Mouse (Mus musculus) midbrain, embryonic 10.5 days (tissue): ENCODE results near the gene Olfr494. TPM values are rescaled to one million over a fixed set of nuclear protein-coding genes. Genes with fewer than 3 reads are reported as not detected.

Source experiments
- DNase-seq: peaks from one replicate; pipeline ENCODE4 v3.0.0-alpha.2; 2017; ENCODE audit warnings: low spot score
- H3K27ac ChIP-seq: fragments of 300-500 bp; sonication (generic); replicated peaks from 2 replicates; pipeline ENCODE4 v1.5.1; 2016; ENCODE audit warnings: mild to moderate bottlenecking
- H3K27me3 ChIP-seq: fragments of 300-500 bp; sonication (generic); 2 replicates; pipeline ENCODE4 v1.6.1; 2016; ENCODE audit warnings: low read depth, mild to moderate bottlenecking; ENCODE audit not compliant: poor library complexity, severe bottlenecking
- H3K36me3 ChIP-seq: fragments of 300-500 bp; sonication (generic); 2 replicates; pipeline ENCODE4 v1.6.1; 2016; ENCODE audit warnings: mild to moderate bottlenecking, moderate library complexity
- H3K4me1 ChIP-seq: fragments of 300-500 bp; sonication (generic); 2 replicates; pipeline ENCODE4 v1.6.1; 2016
- H3K4me3 ChIP-seq: fragments of 300-500 bp; sonication (generic); 2 replicates; pipeline ENCODE4 v1.5.1; 2016; ENCODE audit warnings: mild to moderate bottlenecking, moderate library complexity
- H3K9me3 ChIP-seq: fragments of 300-500 bp; sonication (generic); replicated peaks from 2 replicates; pipeline ENCODE4 v1.6.1; 2016; ENCODE audit warnings: mild to moderate bottlenecking
- WGBS: fragments of 180-500 bp; shearing (Covaris S2); methylation state at CpG from one replicate; pipeline ENCODE4 v1.1.7; 2016; 5-methylcytosine and 5-hydroxymethylcytosine counted together
- polyA plus RNA-seq: library from polyadenylated mRNA; unstranded; fragments of >200 nt; fragmentation: Nextera tagmentation; extraction: Ambion mirVana; gene quantifications from 2 replicates; pipeline ENCODE4 v1.2.1, GENCODE M21; 2016

Gene Olfr494
- polyA plus RNA-seq = not detected in 2 replicates

DNA sequence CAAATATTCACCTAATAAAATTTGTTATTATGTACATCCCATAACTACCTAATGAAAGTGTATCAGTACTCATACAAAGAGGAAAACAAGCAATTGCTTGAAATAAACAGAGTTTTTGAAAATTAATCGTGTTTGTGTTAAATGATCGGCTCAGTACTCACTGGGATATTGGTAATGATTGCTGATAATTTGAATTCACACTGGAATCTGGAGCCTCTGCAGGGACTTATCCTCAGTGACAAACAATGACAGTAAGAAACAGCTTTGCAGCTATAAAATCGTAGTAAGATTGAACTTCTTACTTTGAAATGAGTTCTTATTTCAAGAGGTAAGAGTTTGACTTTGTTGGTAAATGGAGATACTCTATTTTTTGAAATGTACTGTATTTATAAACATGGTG is at the start of gene Olfr494:
Gene Olfr494 (plus strand): TSS at position 301 of the 400 bp plus-strand sequence.
- Histone ChIP-seq H3K27ac (no peak within 1 kb of the TSS), H3K4me3 (no peak within 1 kb of the TSS), H3K27me3 (no peaks in the 10 kb centered on the region), H3K36me3 (no peaks in the 10 kb centered on the region), H3K4me1 (no peaks in the 10 kb centered on the region), H3K9me3 (no peaks in the 10 kb centered on the region)
- WGBS = 90% methylated on average over 3 of the region's 3 CpGs
- no peak for DNase-seq

DNA sequence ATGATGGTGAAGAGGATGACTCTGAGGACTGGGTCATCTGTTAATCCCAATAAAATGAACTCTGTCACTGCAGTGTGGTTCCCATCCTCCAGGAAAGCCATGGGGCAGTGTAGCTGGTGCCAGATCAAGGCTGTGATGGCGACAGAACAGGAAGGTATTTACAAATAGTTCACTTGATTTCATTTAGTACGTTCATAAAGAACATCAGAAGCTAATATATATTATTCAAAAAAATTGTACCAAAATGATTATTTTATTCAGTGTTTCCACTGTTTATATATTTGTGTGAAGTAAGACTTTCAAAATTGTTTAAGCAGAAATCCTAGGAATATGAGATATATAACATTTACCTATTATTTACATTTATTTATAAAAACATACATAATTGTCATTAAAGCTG is 41.6 kb upstream of the Olfr494 start, which contains the start of gene Olfr492:
Gene Olfr492 (minus strand): TSS at position 101 of the 400 bp plus-strand sequence.
- no peak for DNase-seq
- WGBS = 81% methylated on average over 2 of the region's 2 CpGs
- no peaks in the 10 kb centered on the region for H3K4me1 ChIP-seq
- no peaks in the 10 kb centered on the region for H3K36me3 ChIP-seq
- no peak within 1 kb of the TSS for H3K4me3 ChIP-seq
- H3K27ac ChIP-seq = no peak within 1 kb of the TSS
- no peaks in the 10 kb centered on the region for H3K9me3 ChIP-seq
- H3K27me3 ChIP-seq = no peaks in the 10 kb centered on the region

DNA sequence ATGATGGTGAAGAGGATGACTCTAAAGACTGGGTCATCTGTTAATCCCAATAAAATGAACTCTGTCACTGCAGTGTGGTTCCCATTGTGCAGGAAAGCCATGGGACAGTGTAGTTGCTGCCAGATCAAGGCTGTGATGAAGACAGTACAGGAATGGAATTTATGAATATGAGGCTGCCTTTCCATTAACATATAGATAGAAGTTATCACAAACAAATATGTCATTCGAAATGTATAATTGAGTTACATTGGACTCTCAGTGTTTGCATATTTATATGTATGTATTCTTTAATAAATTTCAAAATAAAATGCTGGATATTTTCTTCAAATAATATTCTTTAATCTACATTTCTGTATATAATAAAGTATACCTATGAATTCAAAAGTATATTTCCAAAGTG is 18.3 kb upstream of the Olfr494 start, which contains the start of gene Olfr493:
Gene Olfr493 (minus strand): TSS at position 101 of the 400 bp plus-strand sequence.
- no peak within 1 kb of the TSS for H3K27ac ChIP-seq
- H3K4me1 ChIP-seq = no peaks in the 10 kb centered on the region
- H3K9me3 ChIP-seq = no peaks in the 10 kb centered on the region
- WGBS = 78% methylated on average over 1 of the region's 1 CpGs
- DNase-seq = no peak
- H3K4me3 ChIP-seq = no peak within 1 kb of the TSS
- no peaks in the 10 kb centered on the region for H3K27me3 ChIP-seq
- H3K36me3 ChIP-seq = no peaks in the 10 kb centered on the region

DNA sequence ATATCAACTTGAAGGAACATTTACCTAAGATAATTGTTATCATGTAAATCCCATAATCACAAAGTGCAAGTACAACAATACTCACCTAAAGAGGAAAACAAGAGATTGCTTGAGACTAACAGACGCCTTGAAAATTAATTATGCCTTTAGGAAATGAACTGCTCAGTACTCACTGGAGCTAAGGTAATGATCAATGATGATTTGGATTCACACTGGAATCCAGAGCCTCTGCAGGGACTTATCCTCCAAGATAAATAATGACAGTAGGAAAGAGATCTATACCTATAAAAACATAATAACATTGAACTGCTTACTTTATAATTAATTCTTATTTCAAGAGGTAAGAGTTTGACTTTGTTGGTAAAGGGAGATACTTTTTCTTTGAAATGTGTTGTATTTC is 27.7 kb downstream of the Olfr494 start, which contains the start of gene Olfr495:
Gene Olfr495 (plus strand): TSS at position 301 of the 400 bp plus-strand sequence.
- Histone ChIP-seq H3K4me1 (no peaks in the 10 kb centered on the region), H3K9me3 (no peaks in the 10 kb centered on the region), H3K36me3 (no peaks in the 10 kb centered on the region), H3K27ac (no peak within 1 kb of the TSS), H3K4me3 (no peak within 1 kb of the TSS), H3K27me3 (no peaks in the 10 kb centered on the region)
- DNase-seq = no peak
- 78% methylated on average over 1 of the region's 1 CpGs for WGBS

Other genes starting within 250 kb of the Olfr494 start
- not detected in 2 replicates for gene Olfr484, start 237.9 kb upstream of the Olfr494 start, polyA plus RNA-seq
- not detected in 2 replicates for gene Olfr485, start 205.5 kb upstream of the Olfr494 start, polyA plus RNA-seq
- not detected in 2 replicates for gene Olfr486, start 192.6 kb upstream of the Olfr494 start, polyA plus RNA-seq
- gene Olfr487, start 150.7 kb upstream of the Olfr494 start, polyA plus RNA-seq = not detected in 2 replicates
- not detected in 2 replicates for gene Olfr488, start 107.0 kb upstream of the Olfr494 start, polyA plus RNA-seq
- not detected in 2 replicates for gene Olfr490, start 76.4 kb upstream of the Olfr494 start, polyA plus RNA-seq
- gene Olfr491, start 51.9 kb upstream of the Olfr494 start, polyA plus RNA-seq = not detected in 2 replicates
- gene Olfr492, start 41.7 kb upstream of the Olfr494 start, polyA plus RNA-seq = not detected in 2 replicates
- gene Olfr493, start 18.4 kb upstream of the Olfr494 start, polyA plus RNA-seq = not detected in 2 replicates
- not detected in 2 replicates for gene Olfr495, start 27.8 kb downstream of the Olfr494 start, polyA plus RNA-seq
- not detected in 2 replicates for gene Olfr497, start 55.1 kb downstream of the Olfr494 start, polyA plus RNA-seq
- gene Olfr498, start 100.0 kb downstream of the Olfr494 start, polyA plus RNA-seq = not detected in 2 replicates
- gene Olfr502, start 159.7 kb downstream of the Olfr494 start, polyA plus RNA-seq = not detected in 2 replicates
- gene Olfr503, start 179.2 kb downstream of the Olfr494 start, polyA plus RNA-seq = not detected in 2 replicates
- gene Olfr504, start 200.5 kb downstream of the Olfr494 start, polyA plus RNA-seq = not detected in 2 replicates
- gene Olfr506, start 245.5 kb downstream of the Olfr494 start, polyA plus RNA-seq = not detected in 2 replicates